Mouse (Mus musculus) G1E (cell line): ENCODE measurements around the gene Pcnx.

Experiments
- CTCF ChIP-seq: IDR thresholded peaks from 2 replicates; pipeline ENCODE4 v1.5.1; 2012; ENCODE audit warnings: low read depth, low read length, inconsistent platforms, mixed read lengths
- GATA1 ChIP-seq: IDR thresholded peaks from 2 replicates; pipeline ENCODE4 v1.6.1; 2012; ENCODE audit warnings: borderline replicate concordance, low read length, inconsistent platforms, mixed read lengths
- TAL1 ChIP-seq: conservative IDR thresholded peaks from 2 replicates; pipeline ENCODE4 v1.6.1; 2012; ENCODE audit warnings: low read depth, low read length, inconsistent platforms, mixed read lengths

- TF ChIP-seq CTCF: no peak
- TF ChIP-seq TAL1: no peak
- no peak for TF ChIP-seq GATA1
Measured at GRCm38 (mm10) chr12:81839663-81840062, 20.2 kb upstream of the Pcnx start.
